Comparison of ENCODE assay signal across 10 mouse cellular contexts in the genomic region with DNA sequence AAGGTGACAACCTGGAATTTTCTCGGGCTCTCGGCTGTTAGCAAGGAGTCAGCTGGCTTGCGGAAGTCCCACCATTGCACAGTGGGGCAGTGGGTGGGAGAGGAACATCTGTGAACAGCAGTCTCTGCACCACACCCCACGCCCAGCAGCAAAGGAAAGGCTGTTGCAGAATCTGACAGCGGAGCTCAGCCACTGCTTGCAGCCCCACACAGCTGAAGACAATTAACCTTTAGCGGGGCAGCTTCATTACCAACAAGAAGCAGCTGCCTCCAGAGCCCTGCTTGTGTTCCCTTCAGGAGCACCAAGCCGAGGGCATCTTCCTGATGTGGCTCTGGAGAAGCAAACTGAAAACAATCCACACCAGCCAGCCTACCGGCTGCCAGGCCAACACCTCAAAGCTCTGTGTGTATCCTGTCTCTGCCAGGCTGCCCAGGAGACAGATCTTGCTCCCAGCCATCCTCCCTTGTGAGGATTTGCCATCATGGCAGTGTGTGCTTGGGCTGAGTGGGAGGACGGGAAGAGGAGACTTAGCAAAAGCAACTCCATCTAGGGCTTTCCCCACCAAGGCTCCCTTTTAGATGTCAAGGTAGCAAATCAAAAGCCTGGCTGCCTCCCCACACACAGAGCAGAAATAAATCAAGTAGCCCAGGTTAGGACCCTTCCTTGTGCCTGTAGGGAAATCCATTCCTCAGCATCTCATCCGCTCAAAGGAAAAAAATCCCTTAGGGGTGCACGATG.
DNase-seq lines count a peak whose midpoint lies in the region; ATAC-seq and TF ChIP-seq lines count a peak whose summit lies in the region.
"Had no signal": no experiment of that assay in that cellular context is flagged by ENCODE, and none has a peak within 500 bp of the region (broad histone marks: within the 10 kb centered on the region; RNA-seq: fewer than 3 reads in every experiment).

No protein-coding gene starts in this region.

- no peak overlapping the region for H3K4me2 ChIP-seq in kidney, embryonic 16.5 days (replicated peaks; ENCODE audit: low read depth, low read length)
- peak overlapping the region; percentile 37; the same call in 1 of the 2 replicates for H3K4me2 ChIP-seq in embryonic facial prominence, embryonic 13.5 days
- no peak overlapping the region; the same call in 1 of the 2 replicates for H3K4me2 ChIP-seq in hindbrain, embryonic 16.5 days (ENCODE audit: low read length)
- H3K4me2 ChIP-seq in midbrain, postnatal 0 days (ENCODE audit: low read depth, low read length, poor library complexity, severe bottlenecking): no peak overlapping the region
- H3K4me2 ChIP-seq: liver, embryonic 13.5 days had no signal

- H3K9ac ChIP-seq in kidney, embryonic 16.5 days (replicated peaks; ENCODE audit: low read length): no peak overlapping the region
- H3K9ac ChIP-seq in embryonic facial prominence, embryonic 13.5 days: no peak overlapping the region
- H3K9ac ChIP-seq in hindbrain, embryonic 16.5 days (ENCODE audit: low read depth, low read length): 0 out of 2 replicates have a peak overlapping the region, but pooled peaks have one; percentile 8
- no peak overlapping the region for H3K9ac ChIP-seq in midbrain, postnatal 0 days (replicated peaks; ENCODE audit: low read length, poor library complexity, severe bottlenecking)
- H3K9ac ChIP-seq: liver, embryonic 13.5 days had no signal

- no peaks in the 10 kb centered on the region for H3K36me3 ChIP-seq in kidney, embryonic 16.5 days (ENCODE audit: insufficient read depth, low read length)
- no peaks in the 10 kb centered on the region for H3K36me3 ChIP-seq in kidney, adult 2 months (ENCODE audit: control insufficient read depth, insufficient read depth, low read length)
- no peaks in the 10 kb centered on the region for H3K36me3 ChIP-seq in embryonic facial prominence, embryonic 13.5 days
- no peaks in the 10 kb centered on the region for H3K36me3 ChIP-seq in hindbrain, embryonic 16.5 days (ENCODE audit: control insufficient read depth, insufficient read depth, low read length)
- H3K36me3 ChIP-seq in midbrain, postnatal 0 days (ENCODE audit: insufficient read depth, low read length): no peaks in the 10 kb centered on the region
- H3K36me3 ChIP-seq: liver, embryonic 13.5 days had no signal

- DNase-seq in kidney, adult 2 months: no peak
- no peak for DNase-seq in midbrain, postnatal 0 days (ENCODE audit: low spot score)
- no peak for DNase-seq in layer of hippocampus, postnatal 25 days (ENCODE audit: extremely low spot score in 1 of 2, low spot score in 1 of 2)
- DNase-seq in cerebellum, postnatal 10 days: no peak
- DNase-seq: liver, embryonic 13.5 days; thymus, adult 18-20 months had no signal

- TF ChIP-seq CTCF in kidney, adult 2 months (conservative IDR thresholded peaks at IDR 0.05; ENCODE audit: insufficient read depth, insufficient read length, low read depth, low read length): no peak
- TF ChIP-seq CTCF in midbrain, postnatal 0 days (IDR thresholded peaks at IDR 0.05): no peak

- H3K27ac ChIP-seq in kidney, embryonic 16.5 days (ENCODE audit: low read length): peak overlapping the region; percentile 75
- no peak overlapping the region for H3K27ac ChIP-seq in kidney, adult 2 months (ENCODE audit: insufficient read depth, low read depth, low read length)
- H3K27ac ChIP-seq in embryonic facial prominence, embryonic 13.5 days: peak overlapping the region; percentile 11; the same call in 1 of the 2 replicates
- no peak overlapping the region for H3K27ac ChIP-seq in hindbrain, embryonic 16.5 days (ENCODE audit: low read depth, low read length)
- peak overlapping the region; percentile 43; the same call in 1 of the 2 replicates for H3K27ac ChIP-seq in midbrain, postnatal 0 days (ENCODE audit: low read depth, low read length)
- H3K27ac ChIP-seq: liver, embryonic 13.5 days had no signal

- ATAC-seq in kidney, embryonic 16.5 days (ENCODE audit: low FRiP score, low TSS enrichment): peak; percentile 75
- no peak for ATAC-seq in embryonic facial prominence, embryonic 13.5 days (ENCODE audit: insufficient number of reproducible peaks, insufficient read depth, low FRiP score, low TSS enrichment, low read depth)
- peak; percentile 52; the same call in 1 of the 2 replicates for ATAC-seq in hindbrain, embryonic 16.5 days
- ATAC-seq in midbrain, postnatal 0 days (ENCODE audit: low FRiP score): no peak
- no peak for ATAC-seq in cerebellum, adult (ENCODE audit: insufficient number of reproducible peaks, low FRiP score, low TSS enrichment)

- WGBS in kidney, embryonic 16.5 days: 21% methylated on average over 11 of the region's 11 CpGs
- 48% methylated on average over 11 of the region's 11 CpGs for WGBS in kidney, adult 2 months
- whole genome bisulfite sequencing in embryonic facial prominence, embryonic 13.5 days: 23% methylated on average over 11 of the region's 11 CpGs
- WGBS in hindbrain, embryonic 16.5 days: 44% methylated on average over 11 of the region's 11 CpGs
- 48% methylated on average over 11 of the region's 11 CpGs for WGBS in midbrain, postnatal 0 days

- H3K4me3 ChIP-seq in kidney, embryonic 16.5 days (ENCODE audit: low read length): no peak overlapping the region
- no peak overlapping the region for H3K4me3 ChIP-seq in kidney, adult 2 months (ENCODE audit: insufficient read depth, low read depth, low read length)
- no peak overlapping the region for H3K4me3 ChIP-seq in embryonic facial prominence, embryonic 13.5 days
- H3K4me3 ChIP-seq in hindbrain, embryonic 16.5 days (ENCODE audit: low read length): no peak overlapping the region
- no peak overlapping the region for H3K4me3 ChIP-seq in midbrain, postnatal 0 days (ENCODE audit: low read depth, low read length)
- H3K4me3 ChIP-seq: liver, embryonic 13.5 days had no signal

- H3K9me3 ChIP-seq in kidney, embryonic 16.5 days (ENCODE audit: low read length): no peaks in the 10 kb centered on the region
- no peaks in the 10 kb centered on the region for H3K9me3 ChIP-seq in embryonic facial prominence, embryonic 13.5 days
- no peaks in the 10 kb centered on the region for H3K9me3 ChIP-seq in hindbrain, embryonic 16.5 days (ENCODE audit: control insufficient read depth, low read length)
- no peaks in the 10 kb centered on the region for H3K9me3 ChIP-seq in midbrain, postnatal 0 days (ENCODE audit: low read length)
- H3K9me3 ChIP-seq: liver, embryonic 13.5 days had no signal

- H3K27me3 ChIP-seq in kidney, embryonic 16.5 days (ENCODE audit: insufficient read depth, low read length): no peaks in the 10 kb centered on the region
- H3K27me3 ChIP-seq in kidney, adult 2 months (replicated peaks; ENCODE audit: control insufficient read depth, insufficient read depth, low read length): no peaks in the 10 kb centered on the region
- 0 out of 2 replicates have a peak, but pooled peaks cover 5% of the 10 kb centered on the region for H3K27me3 ChIP-seq in embryonic facial prominence, embryonic 13.5 days
- no peaks in the 10 kb centered on the region for H3K27me3 ChIP-seq in hindbrain, embryonic 16.5 days (replicated peaks; ENCODE audit: control insufficient read depth, insufficient read depth, low read length)
- no peaks in the 10 kb centered on the region for H3K27me3 ChIP-seq in midbrain, postnatal 0 days (ENCODE audit: insufficient read depth, low read length)
- H3K27me3 ChIP-seq: liver, embryonic 13.5 days had no signal

- TF ChIP-seq POLR2A in kidney, adult 2 months (IDR thresholded peaks at IDR 0.05; ENCODE audit: low read depth, low read length): no peak

- H3K4me1 ChIP-seq in kidney, embryonic 16.5 days (ENCODE audit: insufficient read depth, low read length): peaks cover 27% of the 10 kb centered on the region
- no peaks in the 10 kb centered on the region for H3K4me1 ChIP-seq in kidney, adult 2 months (ENCODE audit: control insufficient read depth, insufficient read depth, low read length)
- H3K4me1 ChIP-seq in embryonic facial prominence, embryonic 13.5 days: peaks cover 29% of the 10 kb centered on the region
- H3K4me1 ChIP-seq in hindbrain, embryonic 16.5 days (ENCODE audit: control insufficient read depth, insufficient read depth, low read depth, low read length): peaks cover 14% of the 10 kb centered on the region
- H3K4me1 ChIP-seq in midbrain, postnatal 0 days (ENCODE audit: insufficient read depth, low read length): peaks cover 14% of the 10 kb centered on the region

Comparison
In these comparisons a context has a peak if more than half of its experiments do, and no peak if none do; other contexts are left out.
1. H3K27ac ChIP-seq: peak in kidney, embryonic 16.5 days (single experiment), embryonic facial prominence, embryonic 13.5 days (single experiment) and midbrain, postnatal 0 days (single experiment); none in kidney, adult 2 months (single experiment) and hindbrain, embryonic 16.5 days (single experiment).
2. ATAC-seq: peak in kidney, embryonic 16.5 days (single experiment) and hindbrain, embryonic 16.5 days (single experiment); none in embryonic facial prominence, embryonic 13.5 days (single experiment), midbrain, postnatal 0 days (single experiment) and cerebellum, adult (single experiment).